Mouse (Mus musculus) embryonic facial prominence, embryonic 12.5 days (tissue): ENCODE results near the gene Stk17b. TPM values are rescaled to one million over a fixed set of nuclear protein-coding genes. Genes with fewer than 3 reads are reported as not detected.
"Not testable (repeated sequence)": the region's sequence is repeated elsewhere in the genome, so short reads cannot be mapped to it uniquely, and the experiment has no call there.

ENCODE experiments used
- ATAC-seq: fragments of 200-750 bp; cut with Nextera tagmentation; 2 replicates; pipeline ENCODE4 v1.8.0; 2017; ENCODE audit not compliant: insufficient number of reproducible peaks, insufficient read depth, low FRiP score, low TSS enrichment
- H3K27ac ChIP-seq: fragments of 300-500 bp; sonication (generic); 2 replicates; pipeline ENCODE4 v1.5.1; 2016; ENCODE audit warnings: mild to moderate bottlenecking
- H3K27me3 ChIP-seq: fragments of 300-500 bp; sonication (generic); 2 replicates; pipeline ENCODE4 v1.6.1; 2016; ENCODE audit warnings: mild to moderate bottlenecking, moderate library complexity
- H3K36me3 ChIP-seq: fragments of 300-500 bp; sonication (generic); 2 replicates; pipeline ENCODE4 v1.6.1; 2016; ENCODE audit warnings: mild to moderate bottlenecking
- H3K4me1 ChIP-seq: fragments of 300-500 bp; sonication (generic); 2 replicates; pipeline ENCODE4 v1.6.1; 2016
- H3K4me2 ChIP-seq: fragments of 300-500 bp; sonication (generic); replicated peaks from 2 replicates; pipeline ENCODE4 v1.6.1; 2016; ENCODE audit warnings: mild to moderate bottlenecking, moderate library complexity
- H3K4me3 ChIP-seq: fragments of 300-500 bp; sonication (generic); 2 replicates; pipeline ENCODE4 v1.5.1; 2016; ENCODE audit warnings: mild to moderate bottlenecking
- H3K9ac ChIP-seq: fragments of 300-500 bp; sonication (generic); 2 replicates; pipeline ENCODE4 v1.6.1; 2016; ENCODE audit warnings: mild to moderate bottlenecking, moderate library complexity
- H3K9me3 ChIP-seq: fragments of 300-500 bp; sonication (generic); 2 replicates; pipeline ENCODE4 v1.6.1; 2016; ENCODE audit warnings: mild to moderate bottlenecking, moderate library complexity
- WGBS: fragments of 180-500 bp; shearing (Covaris S2); methylation state at CpG from one replicate; pipeline ENCODE4 v1.1.7; 2016; 5-methylcytosine and 5-hydroxymethylcytosine counted together
- polyA plus RNA-seq: library from polyadenylated mRNA; unstranded; fragments of >200 nt; fragmentation: Nextera tagmentation; extraction: Ambion mirVana; gene quantifications from 2 replicates; pipeline ENCODE4 v1.2.1, GENCODE M21; 2016

Gene Stk17b
- polyA plus RNA-seq, 1 experiment from 2014 or later, result 10.8 TPM

DNA sequence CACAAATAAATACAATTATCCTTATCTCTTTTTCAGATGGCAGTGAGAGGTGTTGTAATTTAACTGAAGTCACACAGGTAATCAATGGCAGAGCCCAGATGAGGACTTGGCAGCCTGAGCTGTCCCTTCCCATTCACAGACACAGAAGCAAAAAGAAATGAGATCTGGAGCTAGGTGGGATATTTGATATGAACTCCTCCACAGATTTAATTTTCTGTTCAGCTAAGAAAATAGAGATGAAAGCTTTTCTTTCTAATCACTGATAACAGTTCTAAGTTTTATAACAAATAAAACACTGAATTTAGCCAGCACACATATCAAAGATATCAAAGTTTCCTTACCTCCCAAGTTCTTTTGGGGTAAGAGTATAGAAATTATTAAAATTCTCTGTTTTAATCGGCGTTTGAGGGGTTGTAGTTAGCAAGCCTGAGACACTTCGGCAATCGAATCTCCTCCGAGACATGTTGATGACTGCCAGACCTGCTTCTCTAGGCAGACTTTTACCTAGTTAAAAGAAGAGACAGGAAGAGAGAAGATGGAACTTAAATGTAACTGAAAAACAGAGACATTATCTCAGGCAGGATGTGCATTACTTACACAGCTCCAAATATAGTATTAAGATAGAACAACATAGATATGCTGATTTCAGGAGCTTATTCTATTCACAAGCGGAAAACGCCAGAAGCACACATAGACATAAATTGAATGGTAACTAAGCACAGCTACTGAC lies 8.7 kb downstream of the Stk17b start:
- H3K9ac ChIP-seq, result no peak overlapping the region
- H3K9me3 ChIP-seq, result no peaks in the 10 kb centered on the region
- no peaks in the 10 kb centered on the region for H3K4me1 ChIP-seq
- H3K27ac ChIP-seq, result no peak overlapping the region
- 88% methylated on average over 7 of the region's 7 CpGs for WGBS
- ATAC-seq, result no peak
- no peak overlapping the region for H3K4me2 ChIP-seq
- no peaks in the 10 kb centered on the region for H3K27me3 ChIP-seq
- H3K36me3 ChIP-seq, result no peaks in the 10 kb centered on the region
- no peak overlapping the region for H3K4me3 ChIP-seq

GRCm38 (mm10) chr1:53775545-53775944 lies 9.5 kb downstream of the Stk17b start:
- Histone ChIP-seq H3K4me3 (no peak overlapping the region), H3K4me1 (no peaks in the 10 kb centered on the region), H3K36me3 (no peaks in the 10 kb centered on the region), H3K27ac (no peak overlapping the region), H3K4me2 (no peak overlapping the region), H3K9ac (no peak overlapping the region), H3K9me3 (no peaks in the 10 kb centered on the region), H3K27me3 (no peaks in the 10 kb centered on the region)
- no peak for ATAC-seq
- 89% methylated on average over 2 of the region's 2 CpGs for WGBS

GRCm38 (mm10) chr1:53775036-53775435 lies 10.0 kb downstream of the Stk17b start:
- Histone ChIP-seq H3K27ac (no peak overlapping the region), H3K9me3 (no peaks in the 10 kb centered on the region), H3K4me1 (no peaks in the 10 kb centered on the region), H3K9ac (no peak overlapping the region), H3K4me3 (no peak overlapping the region), H3K27me3 (no peaks in the 10 kb centered on the region), H3K4me2 (no peak overlapping the region), H3K36me3 (no peaks in the 10 kb centered on the region)
- WGBS, result 78% methylated on average over 6 of the region's 6 CpGs
- ATAC-seq, result no peak

- H3K4me3 ChIP-seq, result no peak overlapping the region
- H3K9me3 ChIP-seq, result no peaks in the 10 kb centered on the region
- no peaks in the 10 kb centered on the region for H3K4me1 ChIP-seq
- no peak overlapping the region for H3K4me2 ChIP-seq
- no peaks in the 10 kb centered on the region for H3K27me3 ChIP-seq
- H3K27ac ChIP-seq, result no peak overlapping the region
- H3K9ac ChIP-seq, result no peak overlapping the region
- 91% methylated on average over 3 of the region's 3 CpGs for WGBS
- ATAC-seq, result no peak
- H3K36me3 ChIP-seq, result no peaks in the 10 kb centered on the region
Measured at GRCm38 (mm10) chr1:53774571-53774970, 10.5 kb downstream of the Stk17b start.

- H3K36me3 ChIP-seq, result no peaks in the 10 kb centered on the region
- no peaks in the 10 kb centered on the region for H3K4me1 ChIP-seq
- no peak overlapping the region for H3K27ac ChIP-seq
- H3K9me3 ChIP-seq, result no peaks in the 10 kb centered on the region
- H3K9ac ChIP-seq, result no peak overlapping the region
- H3K4me2 ChIP-seq, result no peak overlapping the region
- no peak overlapping the region for H3K4me3 ChIP-seq
- 60% methylated on average over 6 of the region's 6 CpGs for WGBS
- ATAC-seq, result no peak
- H3K27me3 ChIP-seq, result no peaks in the 10 kb centered on the region
Measured at GRCm38 (mm10) chr1:53773994-53774393, 11.0 kb downstream of the Stk17b start.

DNA sequence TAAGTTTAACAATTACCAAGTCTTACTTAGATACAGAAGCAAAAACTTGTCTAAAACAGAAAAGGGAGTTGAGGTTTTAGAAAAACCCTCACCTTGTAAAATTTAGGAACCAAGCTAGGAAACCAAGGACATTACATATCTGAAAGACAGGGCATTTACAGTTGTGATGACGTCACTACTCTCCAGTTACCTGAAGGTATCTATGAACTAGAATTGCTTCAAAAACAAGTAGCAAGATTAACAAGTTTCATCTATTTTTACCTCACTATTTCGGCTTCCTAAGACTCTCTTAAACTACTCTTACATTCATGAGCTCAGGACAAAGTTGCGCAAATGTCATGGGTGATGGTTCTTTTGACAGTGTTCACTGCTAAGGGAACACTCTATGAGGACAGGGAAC lies 12.1 kb downstream of the Stk17b start:
- Histone ChIP-seq H3K4me1 (no peaks in the 10 kb centered on the region), H3K4me2 (no peak overlapping the region), H3K27ac (no peak overlapping the region), H3K4me3 (no peak overlapping the region), H3K36me3 (no peaks in the 10 kb centered on the region), H3K9me3 (no peaks in the 10 kb centered on the region), H3K9ac (no peak overlapping the region), H3K27me3 (no peaks in the 10 kb centered on the region)
- WGBS, result 88% methylated on average over 3 of the region's 3 CpGs
- no peak for ATAC-seq

DNA sequence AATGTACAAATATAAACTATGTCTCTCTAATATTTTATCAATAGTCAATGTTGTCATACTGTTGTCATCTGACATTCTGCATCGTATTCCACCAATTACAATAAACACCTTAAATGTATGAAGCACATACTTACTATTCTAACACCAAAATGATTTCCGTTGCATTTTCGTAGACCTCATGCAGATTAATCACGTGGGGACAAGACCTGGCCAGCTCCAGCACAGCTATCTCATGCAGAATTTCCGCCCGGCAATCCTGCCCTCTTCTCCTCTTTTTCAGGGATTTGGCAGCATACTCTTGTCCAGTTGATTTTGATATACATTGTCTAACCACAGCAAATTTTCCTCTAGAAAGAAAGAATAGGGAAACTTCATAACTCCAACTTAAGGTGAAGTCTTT lies 13.5 kb downstream of the Stk17b start:
- Histone ChIP-seq H3K27ac (no peak overlapping the region), H3K9ac (no peak overlapping the region), H3K4me1 (no peaks in the 10 kb centered on the region), H3K4me2 (no peak overlapping the region), H3K4me3 (no peak overlapping the region), H3K27me3 (no peaks in the 10 kb centered on the region), H3K9me3 (no peaks in the 10 kb centered on the region), H3K36me3 (no peaks in the 10 kb centered on the region)
- no peak for ATAC-seq
- WGBS, result 95% methylated on average over 6 of the region's 6 CpGs

DNA sequence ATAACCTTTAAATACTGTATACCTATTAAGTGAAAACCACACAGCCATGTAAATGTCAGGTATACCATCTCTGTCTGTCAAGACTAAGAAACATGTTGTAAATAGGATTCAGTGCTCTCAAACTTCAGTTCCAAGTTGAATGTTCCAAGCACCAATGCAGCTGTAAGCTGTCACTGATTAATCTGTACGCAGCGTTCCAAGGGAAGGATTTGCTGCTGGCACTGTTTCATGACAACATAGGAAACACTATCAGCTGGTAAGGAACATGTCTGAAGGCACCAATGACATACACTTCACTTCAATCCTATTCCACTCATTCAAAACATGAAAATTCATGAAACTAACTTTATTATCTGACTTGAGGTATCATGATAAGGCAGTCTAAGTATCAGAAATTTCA lies 18.9 kb downstream of the Stk17b start:
- Histone ChIP-seq H3K4me2 (no peak overlapping the region), H3K36me3 (no peaks in the 10 kb centered on the region), H3K27me3 (no peaks in the 10 kb centered on the region), H3K9me3 (no peaks in the 10 kb centered on the region), H3K4me1 (no peaks in the 10 kb centered on the region), H3K4me3 (no peak overlapping the region), H3K27ac (no peak overlapping the region), H3K9ac (no peak overlapping the region)
- 86% methylated on average over 2 of the region's 2 CpGs for WGBS
- no peak for ATAC-seq

DNA sequence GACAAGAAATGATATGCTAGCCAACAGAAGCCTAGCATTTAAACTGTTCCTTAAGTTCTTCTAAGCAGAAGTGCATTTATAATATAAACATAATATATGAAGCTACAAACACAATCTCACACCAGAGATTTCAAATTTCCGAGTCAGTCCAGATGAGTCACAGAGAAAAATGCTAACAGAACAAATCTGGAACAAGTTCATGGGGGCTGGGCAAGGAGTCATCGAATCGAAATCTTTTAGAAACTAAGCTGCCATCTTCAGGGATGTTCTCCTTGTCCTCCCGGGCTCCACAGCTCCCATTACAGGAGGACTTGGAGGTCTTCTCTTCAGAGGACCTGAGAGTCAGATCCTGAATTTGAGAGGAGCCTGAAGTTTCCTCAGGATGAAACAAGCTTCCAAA lies 27.7 kb downstream of the Stk17b start:
- no peak overlapping the region for H3K9ac ChIP-seq
- H3K4me3 ChIP-seq, result no peak overlapping the region
- H3K36me3 ChIP-seq, result peaks cover 3% of the 10 kb centered on the region; the same call in 1 of the 2 replicates
- no peak overlapping the region for H3K4me2 ChIP-seq
- ATAC-seq, result no peak
- no peak overlapping the region for H3K27ac ChIP-seq
- no peaks in the 10 kb centered on the region for H3K4me1 ChIP-seq
- 86% methylated on average over 4 of the region's 4 CpGs for WGBS
- no peaks in the 10 kb centered on the region for H3K9me3 ChIP-seq
- no peaks in the 10 kb centered on the region for H3K27me3 ChIP-seq

GRCm38 (mm10) chr1:53753501-53753900 lies 31.5 kb downstream of the Stk17b start:
- not testable (repeated sequence) for H3K27ac ChIP-seq, H3K4me2 ChIP-seq, ATAC-seq, H3K27me3 ChIP-seq, H3K36me3 ChIP-seq, H3K9ac ChIP-seq, H3K9me3 ChIP-seq, H3K4me1 ChIP-seq, H3K4me3 ChIP-seq
- WGBS, result 83% methylated on average over 2 of the region's 2 CpGs

GRCm38 (mm10) chr1:53751144-53751543 lies 33.9 kb downstream of the Stk17b start:
- no peaks in the 10 kb centered on the region for H3K36me3 ChIP-seq
- WGBS, result 72% methylated on average over 1 of the region's 1 CpGs
- H3K9ac ChIP-seq, result no peak overlapping the region
- no peaks in the 10 kb centered on the region for H3K4me1 ChIP-seq
- no peak for ATAC-seq
- H3K4me3 ChIP-seq, result no peak overlapping the region
- no peaks in the 10 kb centered on the region for H3K27me3 ChIP-seq
- H3K4me2 ChIP-seq, result no peak overlapping the region
- H3K27ac ChIP-seq, result no peak overlapping the region
- H3K9me3 ChIP-seq, result no peaks in the 10 kb centered on the region

DNA sequence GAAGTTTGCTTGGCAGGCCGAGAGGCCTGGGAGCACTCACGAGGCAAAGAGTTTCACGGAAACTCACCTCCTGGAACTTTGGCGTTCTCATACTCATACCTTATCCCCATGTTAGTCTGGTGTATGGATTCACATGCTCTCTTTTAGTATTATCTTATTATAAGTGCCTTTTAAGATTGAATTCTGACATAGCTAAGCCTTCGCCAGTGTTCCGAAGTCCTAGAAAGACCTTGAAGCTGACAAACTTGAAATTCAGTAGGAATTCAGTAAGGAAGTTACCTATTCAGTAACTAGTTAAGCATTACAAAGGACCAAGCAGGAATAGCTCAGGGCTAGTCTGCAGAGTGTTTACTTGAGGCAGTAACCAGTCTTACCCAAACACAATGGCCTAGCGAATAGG lies 34.3 kb downstream of the Stk17b start:
- not testable (repeated sequence) for H3K9me3 ChIP-seq

More for the DNA sequence above, 34.3 kb downstream of the Stk17b start:
- not testable (repeated sequence) for H3K4me1 ChIP-seq, H3K27ac ChIP-seq, H3K9ac ChIP-seq, H3K4me3 ChIP-seq, H3K27me3 ChIP-seq, H3K4me2 ChIP-seq, H3K36me3 ChIP-seq, ATAC-seq
- WGBS, result 79% methylated on average over 7 of the region's 7 CpGs
